Mouse (Mus musculus) erythroblast, embryonic 14.5 days (primary cell): ENCODE measurements around the gene Rnf183. TPM values are rescaled to one million over a fixed set of nuclear protein-coding genes. Genes with fewer than 3 reads are reported as not detected.
A peak's percentile ranks its signal among the peaks of the same experiment; 100 is the strongest.

Experiments
- H3K27me3 ChIP-seq: 2 replicates; pipeline ENCODE4 v1.6.1; 2012; ENCODE audit warnings: inconsistent platforms; ENCODE audit not compliant: control insufficient read depth
- H3K36me3 ChIP-seq: 2 replicates; pipeline ENCODE4 v1.6.1; 2012; ENCODE audit warnings: mild to moderate bottlenecking, inconsistent platforms; ENCODE audit not compliant: control insufficient read depth
- H3K4me1 ChIP-seq: 2 replicates; pipeline ENCODE4 v1.6.1; 2012; ENCODE audit warnings: inconsistent platforms; ENCODE audit not compliant: control insufficient read depth
- H3K4me3 ChIP-seq: replicated peaks from 2 replicates; pipeline ENCODE3; 2012; ENCODE audit warnings: moderate library complexity, mild to moderate bottlenecking, inconsistent platforms
- H3K9me3 ChIP-seq: 2 replicates; pipeline ENCODE4 v1.6.1; 2012; ENCODE audit warnings: low read length, inconsistent platforms, mixed read lengths; ENCODE audit not compliant: control insufficient read depth
- GATA1 ChIP-seq: IDR thresholded peaks from 2 replicates; pipeline ENCODE4 v1.6.1; 2012; ENCODE audit warnings: low read length, inconsistent platforms, mixed read lengths
- TAL1 ChIP-seq: IDR thresholded peaks from 3 replicates; pipeline ENCODE4 v1.6.1; 2012; ENCODE audit warnings: low read length, inconsistent platforms, mixed read lengths
- polyA plus RNA-seq: library from polyadenylated mRNA; stranded (reverse); fragments of >175 nt; gene quantifications from 2 replicates; pipeline ENCODE4 v1.2.3, GENCODE M21; 2012

The Rnf183 gene
- polyA plus RNA-seq, 1 experiment: not detected

DNA sequence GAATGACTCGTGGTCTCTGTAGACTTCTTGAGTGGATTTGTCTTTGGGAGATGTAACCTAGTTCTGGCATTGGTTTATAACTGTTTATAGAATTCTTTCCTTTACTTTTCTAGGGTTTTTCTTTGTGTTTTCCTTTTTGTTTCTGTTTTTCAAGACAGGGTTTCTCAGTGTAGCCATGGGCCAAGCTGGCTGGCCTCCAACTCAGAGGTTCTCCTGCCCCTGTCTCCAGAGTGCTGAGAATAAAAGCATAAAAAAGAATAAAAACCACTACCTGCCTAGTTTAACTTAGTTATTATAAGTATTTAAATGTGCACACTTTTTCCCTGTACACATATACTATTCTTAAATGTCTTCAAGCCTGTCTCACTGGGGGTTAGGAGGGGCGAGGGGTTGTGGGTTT is 24.7 kb downstream of the Rnf183 start:
- Histone ChIP-seq H3K9me3 (no peaks in the 10 kb centered on the region), H3K27me3 (no peaks in the 10 kb centered on the region), H3K4me1 (peaks cover 41% of the 10 kb centered on the region), H3K4me3 (peak overlapping the region; percentile 82), H3K36me3 (peaks cover 62% of the 10 kb centered on the region)
- no peak for TF ChIP-seq GATA1
- no peak for TF ChIP-seq TAL1

DNA sequence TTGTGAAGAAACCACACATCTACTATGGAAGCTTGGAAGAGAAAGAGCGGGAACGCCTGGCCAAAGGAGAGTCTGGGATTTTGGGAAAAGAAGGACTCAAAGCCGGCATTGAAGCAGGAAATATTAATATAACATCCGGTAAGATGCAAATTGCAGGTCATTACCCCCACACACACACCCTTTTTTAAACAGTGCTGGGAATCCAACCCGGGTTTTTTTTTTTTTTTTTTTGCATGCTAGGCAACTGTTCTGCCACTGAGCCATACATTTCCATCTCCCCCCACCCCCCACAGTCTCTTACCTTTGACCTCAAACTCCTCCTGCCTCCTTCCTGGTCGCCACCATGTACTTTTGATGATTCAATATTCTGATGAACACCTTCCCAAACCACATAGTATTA is 25.4 kb downstream of the Rnf183 start:
- TF ChIP-seq TAL1 (no peak), GATA1 (no peak)
- Histone ChIP-seq H3K4me3 (peak overlapping the region; percentile 82), H3K9me3 (no peaks in the 10 kb centered on the region), H3K4me1 (peaks cover 45% of the 10 kb centered on the region), H3K27me3 (no peaks in the 10 kb centered on the region), H3K36me3 (peaks cover 61% of the 10 kb centered on the region)

DNA sequence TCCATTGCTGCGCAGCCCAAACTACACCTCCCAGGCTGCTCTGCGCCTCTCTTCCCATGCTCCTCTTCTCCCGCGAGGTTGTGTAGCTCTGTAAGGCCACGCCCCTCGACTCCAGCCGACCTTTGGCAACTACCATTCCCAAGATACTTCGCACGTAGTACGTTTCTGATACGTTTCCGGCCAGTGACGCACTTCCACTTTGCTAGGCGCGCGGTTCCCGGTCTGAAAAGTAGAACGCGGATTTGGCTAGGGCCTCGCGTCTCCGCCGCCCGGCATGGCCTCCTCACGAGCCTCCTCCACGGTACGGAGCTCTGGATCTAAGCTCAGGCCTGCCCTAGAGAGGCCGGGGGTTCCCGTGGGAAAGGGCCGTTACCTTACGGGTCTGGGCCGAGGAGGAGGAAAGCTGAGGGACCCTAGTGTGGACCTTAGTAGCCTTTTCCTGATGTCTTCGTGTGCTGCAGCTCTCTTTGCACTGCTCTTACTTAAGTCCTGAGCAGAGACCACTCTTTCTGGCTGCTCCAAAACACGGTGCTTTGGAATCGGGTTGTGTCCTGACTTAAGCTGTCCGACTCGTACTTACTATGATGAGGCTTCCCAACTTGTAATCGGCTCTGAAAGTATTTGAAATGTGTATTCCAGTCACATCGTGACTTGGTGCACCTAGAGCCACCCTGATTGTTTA is 26.3 kb downstream of the Rnf183 start, which contains the start of the genes Cdc26 and Prpf4:
Gene Cdc26 (minus strand): TSS at position 42 of the 682 bp plus-strand sequence.
Gene Prpf4 (plus strand): TSS at position 197 of the 682 bp plus-strand sequence.
- peaks cover 61% of the 10 kb centered on the region for H3K36me3 ChIP-seq
- H3K4me1 ChIP-seq: peaks cover 47% of the 10 kb centered on the region
- TF ChIP-seq TAL1 (no peak), GATA1 (no peak)
- H3K4me3 ChIP-seq: peak within 1 kb of the TSS; percentile 82
- no peaks in the 10 kb centered on the region for H3K9me3 ChIP-seq
- no peaks in the 10 kb centered on the region for H3K27me3 ChIP-seq

DNA sequence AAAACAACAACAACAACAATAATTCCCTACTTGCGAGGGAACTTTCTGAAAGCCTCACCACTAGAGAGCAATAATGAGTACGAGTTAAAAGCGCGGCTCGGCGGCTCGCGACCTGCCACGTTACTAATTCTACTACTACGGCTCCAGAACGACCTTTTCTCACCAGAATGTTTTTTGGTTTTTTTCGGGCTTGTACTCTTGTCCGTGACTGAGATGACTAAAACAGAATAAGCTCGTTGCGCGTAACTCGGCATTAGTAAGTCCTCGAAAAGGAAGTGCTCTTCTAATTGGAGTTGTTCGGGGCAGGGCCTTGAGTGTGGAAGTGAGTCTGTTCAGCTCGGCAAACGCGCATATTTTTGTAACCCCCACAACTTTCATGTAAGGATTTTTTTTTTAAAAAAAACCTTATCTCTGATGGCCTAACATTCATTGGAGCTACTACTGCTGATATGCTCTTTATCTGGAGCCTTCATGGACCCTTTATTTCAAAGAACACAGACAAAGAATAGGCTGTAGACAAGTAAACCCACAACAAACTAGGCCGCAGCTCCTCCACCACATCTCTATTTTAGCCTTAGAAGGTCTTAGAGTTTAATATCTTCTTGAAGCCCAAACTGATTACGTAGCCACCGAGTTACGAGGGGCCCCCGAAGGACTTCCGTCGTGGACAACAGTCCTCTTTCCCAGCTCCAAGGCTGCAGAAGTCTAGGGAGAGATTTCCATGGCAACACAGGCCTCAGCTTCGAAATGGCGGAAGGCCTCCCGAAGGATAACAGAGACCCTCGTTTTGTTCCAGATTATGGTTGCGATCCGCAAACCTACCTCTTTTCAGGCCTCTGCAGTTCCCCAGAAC is 27.1 kb downstream of the Rnf183 start:
- TF ChIP-seq GATA1 (no peak), TAL1 (no peak)
- Histone ChIP-seq H3K27me3 (no peaks in the 10 kb centered on the region), H3K36me3 (peaks cover 59% of the 10 kb centered on the region), H3K4me3 (peak overlapping the region; percentile 82), H3K4me1 (peaks cover 47% of the 10 kb centered on the region), H3K9me3 (no peaks in the 10 kb centered on the region)

DNA sequence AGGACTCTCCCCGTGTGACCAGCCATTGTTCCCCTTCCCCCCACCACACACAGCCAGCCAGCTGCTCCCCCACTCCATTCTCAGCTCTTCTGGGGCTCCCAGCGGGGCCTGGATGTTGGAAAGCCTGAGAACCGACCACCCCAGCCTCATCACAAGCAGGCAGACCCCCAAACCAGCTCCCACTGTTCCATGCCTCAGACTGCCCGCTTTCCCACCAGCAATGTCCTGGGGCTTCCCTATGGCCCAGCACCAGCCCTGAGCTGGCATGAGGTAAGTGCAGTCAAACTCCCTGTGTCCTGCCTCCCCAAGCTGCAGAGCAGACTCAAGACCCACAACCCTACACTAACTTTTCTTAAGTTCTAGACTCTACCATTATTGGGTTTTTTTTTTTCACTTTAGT is 28.9 kb downstream of the Rnf183 start:
- no peak overlapping the region for H3K4me3 ChIP-seq

DNA sequence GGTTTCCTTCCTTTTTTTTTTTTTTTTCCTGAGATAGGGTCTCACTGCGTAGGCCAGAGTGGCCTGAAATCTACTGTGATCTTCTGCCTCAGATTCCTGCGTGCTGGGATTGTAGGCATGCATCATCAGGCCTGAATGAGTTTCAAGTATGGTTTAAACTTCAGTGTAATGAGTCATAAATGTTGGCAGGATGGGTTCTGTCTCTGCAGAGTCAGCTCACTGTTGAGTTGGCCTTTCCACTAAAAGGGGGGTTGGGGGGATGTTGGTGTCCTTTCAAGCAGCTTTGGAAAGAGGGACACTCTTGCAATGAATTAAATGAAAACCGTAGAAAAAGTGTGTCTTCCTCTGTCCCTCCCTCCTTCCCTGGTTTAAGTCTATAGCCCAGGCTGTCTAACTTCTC is 36.1 kb downstream of the Rnf183 start:
- H3K4me1 ChIP-seq: peaks cover 6% of the 10 kb centered on the region
- no peak for TF ChIP-seq GATA1
- H3K4me3 ChIP-seq: no peak overlapping the region
- no peaks in the 10 kb centered on the region for H3K9me3 ChIP-seq
- H3K36me3 ChIP-seq: peaks cover 91% of the 10 kb centered on the region
- H3K27me3 ChIP-seq: no peaks in the 10 kb centered on the region

More for the DNA sequence above, 28.9 kb downstream of the Rnf183 start:
- no peaks in the 10 kb centered on the region for H3K9me3 ChIP-seq
- H3K36me3 ChIP-seq: peaks cover 59% of the 10 kb centered on the region
- TF ChIP-seq TAL1 (no peak), GATA1 (no peak)
- peaks cover 35% of the 10 kb centered on the region for H3K4me1 ChIP-seq
- H3K27me3 ChIP-seq: no peaks in the 10 kb centered on the region

DNA sequence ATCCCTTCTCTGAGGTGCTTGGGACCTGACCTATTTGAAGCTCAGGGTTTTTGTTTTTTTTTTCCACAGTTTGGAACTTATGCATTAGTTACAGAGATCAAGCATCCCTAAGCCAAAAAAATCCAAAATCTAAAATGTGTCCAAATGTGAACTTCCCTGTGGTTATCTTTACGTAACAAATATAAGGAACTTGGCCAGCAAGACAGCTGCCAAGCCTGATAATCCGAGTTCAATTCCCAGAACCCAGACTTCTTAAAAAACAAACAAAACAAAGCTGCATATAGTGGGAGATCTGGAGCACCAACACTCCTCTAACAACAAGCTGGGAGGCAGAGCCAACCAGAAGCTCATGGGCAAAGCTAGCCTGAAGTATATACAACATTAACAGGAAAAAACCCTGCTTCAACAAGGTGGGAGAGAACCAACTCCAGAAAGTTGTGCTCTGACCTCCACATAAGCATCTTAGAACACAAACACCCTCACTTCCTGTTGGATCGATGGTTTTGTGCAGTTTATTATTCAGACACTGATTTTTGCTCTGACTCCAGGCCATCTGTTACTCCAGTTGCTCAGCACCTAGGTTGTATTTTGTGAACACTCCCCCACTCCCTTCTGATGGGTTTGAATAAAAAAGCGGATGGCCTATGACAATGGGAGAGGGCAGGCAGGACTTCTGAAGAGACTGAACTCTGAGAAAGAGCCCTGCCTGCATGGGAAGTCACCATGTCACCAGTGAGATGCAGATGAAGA is 37.3 kb downstream of the Rnf183 start:
- Histone ChIP-seq H3K4me1 (peaks cover 6% of the 10 kb centered on the region), H3K36me3 (peaks cover 89% of the 10 kb centered on the region), H3K27me3 (no peaks in the 10 kb centered on the region), H3K9me3 (no peaks in the 10 kb centered on the region), H3K4me3 (no peak overlapping the region)
- no peak for TF ChIP-seq TAL1
- TF ChIP-seq GATA1: no peak

DNA sequence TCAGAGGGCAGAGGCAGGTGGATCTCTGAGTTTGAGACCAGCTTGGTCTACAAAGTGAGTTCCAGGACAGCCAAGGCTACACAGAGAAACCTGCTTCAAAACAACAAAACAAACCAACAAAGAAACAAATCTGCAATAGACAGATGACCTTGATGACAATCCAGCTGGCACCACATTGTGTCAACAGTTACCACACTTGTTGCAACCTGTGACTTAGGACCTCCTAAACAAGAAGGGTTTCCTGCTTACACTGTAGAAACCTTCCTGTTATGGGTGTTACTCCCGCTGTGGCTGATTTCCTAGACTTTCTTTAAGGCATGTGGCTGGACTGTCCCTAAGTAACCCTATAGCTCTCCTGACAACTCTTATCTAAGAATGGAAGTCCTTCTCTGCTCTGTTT is 39.2 kb downstream of the Rnf183 start:
- peaks cover 6% of the 10 kb centered on the region for H3K4me1 ChIP-seq
- no peaks in the 10 kb centered on the region for H3K9me3 ChIP-seq
- peaks cover 89% of the 10 kb centered on the region for H3K36me3 ChIP-seq
- no peaks in the 10 kb centered on the region for H3K27me3 ChIP-seq
- TF ChIP-seq GATA1 (no peak), TAL1 (no peak)
- H3K4me3 ChIP-seq: no peak overlapping the region

DNA sequence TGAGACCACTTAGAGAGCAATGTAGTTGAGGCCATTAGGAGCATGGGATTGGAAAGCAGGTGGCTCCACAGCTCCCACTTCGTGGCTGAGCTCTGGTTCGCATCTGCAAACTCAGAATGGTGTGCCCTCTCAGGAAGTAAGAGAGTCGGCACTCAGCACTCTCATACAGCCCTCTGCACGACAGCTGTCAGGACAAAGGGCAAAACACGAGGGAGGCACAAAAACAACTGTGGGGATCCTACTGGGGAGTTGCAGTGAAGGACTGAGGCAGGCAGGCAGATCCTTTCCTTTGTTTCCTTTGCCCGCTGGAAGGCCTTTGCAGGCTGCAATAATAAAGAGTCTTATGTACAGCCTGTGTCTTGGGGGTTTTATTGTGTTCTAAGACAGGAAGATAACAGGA is 41.6 kb downstream of the Rnf183 start:
- Histone ChIP-seq H3K4me3 (no peak overlapping the region), H3K27me3 (no peaks in the 10 kb centered on the region), H3K9me3 (no peaks in the 10 kb centered on the region), H3K4me1 (peaks cover 17% of the 10 kb centered on the region), H3K36me3 (peaks cover 90% of the 10 kb centered on the region)
- TF ChIP-seq GATA1 (no peak), TAL1 (no peak)
